Mouse (Mus musculus): Measurements from ENCODE around the gene Adam11.

Gene Adam11

DNA sequence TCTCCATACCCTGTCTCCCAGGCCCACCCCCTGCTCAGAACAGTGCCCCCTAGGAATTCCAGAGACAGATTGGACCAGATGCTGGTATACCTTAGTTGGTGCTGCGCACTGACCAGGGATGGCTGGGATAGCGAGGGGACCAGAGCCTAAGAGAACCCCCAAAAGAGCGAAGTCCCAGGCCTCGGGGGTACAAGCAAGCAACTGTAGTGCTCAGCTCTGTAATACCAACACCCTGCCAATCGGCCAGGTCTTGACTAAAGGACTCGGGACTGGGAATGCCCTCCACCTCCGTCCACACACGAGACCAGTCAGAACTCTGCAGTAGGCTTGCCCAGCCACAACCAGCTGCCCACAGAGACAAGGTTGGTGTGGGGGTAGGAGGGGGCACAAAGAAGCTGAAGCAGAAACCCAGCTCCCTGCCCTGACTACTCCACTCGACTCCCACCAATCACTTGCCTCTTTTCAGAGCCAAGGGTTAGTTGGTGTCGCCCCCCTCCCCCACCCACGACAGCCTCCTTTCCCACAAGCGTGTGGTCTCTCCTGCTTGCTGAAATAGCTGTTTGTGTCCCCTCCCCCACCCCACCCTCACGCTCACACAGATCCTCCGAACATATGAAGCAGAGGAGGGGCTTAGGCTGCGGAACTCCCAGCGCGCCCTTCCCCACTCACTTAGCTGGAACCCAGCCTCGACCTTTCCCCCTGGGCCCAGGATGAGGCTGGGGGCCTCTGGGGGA lies 7.5 kb upstream of the Adam11 start:
- no peak for DNase-seq (ENCODE audit: inconsistent ontology term)

DNA sequence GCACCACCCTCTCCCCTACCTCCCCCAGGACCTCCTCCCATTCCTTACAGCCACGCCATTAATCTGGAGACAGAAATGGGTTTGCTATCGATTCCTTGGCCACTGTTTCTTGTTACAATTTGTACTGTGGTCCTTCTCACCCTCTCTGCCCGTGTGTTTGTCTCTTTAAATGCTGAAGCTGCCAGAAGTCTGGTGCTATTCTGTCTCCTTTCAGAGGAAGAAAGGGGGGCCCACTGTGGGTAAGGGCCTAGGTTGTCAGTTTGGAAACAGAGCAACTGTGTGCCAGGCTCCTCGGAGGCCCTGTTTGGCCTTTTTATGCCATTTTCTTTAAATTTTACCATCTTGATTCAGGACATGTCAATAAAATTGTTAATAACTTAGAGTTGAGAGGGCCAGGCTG lies 6.8 kb upstream of the Adam11 start:
- no peak for DNase-seq (ENCODE audit: inconsistent ontology term)

DNA sequence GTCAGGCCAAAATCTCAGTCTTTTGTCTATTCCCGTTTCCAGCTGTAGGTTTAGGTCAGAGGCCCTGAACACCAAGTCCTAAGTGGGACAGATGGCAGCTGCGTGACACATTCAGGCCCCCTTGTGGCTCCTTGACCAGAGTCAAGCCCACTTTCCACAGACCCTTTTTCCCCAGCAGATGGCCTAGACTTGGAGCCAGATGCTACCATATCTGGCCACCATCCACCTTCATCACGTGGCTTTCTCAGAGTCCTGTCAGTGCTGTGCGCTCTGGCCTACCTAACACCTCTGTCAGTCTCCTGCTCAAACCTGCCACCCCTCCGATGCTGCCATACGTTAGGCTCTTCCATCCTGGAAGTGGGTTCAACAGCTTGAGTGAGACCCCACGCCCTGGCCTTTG lies 5.8 kb upstream of the Adam11 start:
- DNase-seq (ENCODE audit: inconsistent ontology term) = no peak

DNA sequence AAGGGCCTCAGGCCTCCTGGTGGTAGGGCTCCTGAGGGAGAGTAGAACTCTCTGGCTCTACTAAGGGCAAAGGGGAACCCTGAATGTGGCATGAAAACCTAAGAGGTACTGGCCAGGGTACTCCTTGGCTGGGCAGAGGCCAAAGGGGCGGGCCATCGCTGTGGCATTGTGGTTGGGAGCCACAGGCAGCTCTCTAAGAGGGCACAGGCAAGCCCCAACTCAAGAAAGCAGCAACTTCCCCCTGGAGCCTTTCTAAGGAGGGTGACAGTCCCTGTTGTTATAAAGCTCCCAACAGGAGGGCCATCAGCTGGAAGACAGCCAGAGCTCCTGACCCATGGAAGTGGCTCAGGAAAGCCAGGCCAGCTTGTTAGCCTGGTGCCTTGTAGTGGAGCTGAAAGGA lies 2.3 kb upstream of the Adam11 start:
- DNase-seq (ENCODE audit: inconsistent ontology term) = no peak

DNA sequence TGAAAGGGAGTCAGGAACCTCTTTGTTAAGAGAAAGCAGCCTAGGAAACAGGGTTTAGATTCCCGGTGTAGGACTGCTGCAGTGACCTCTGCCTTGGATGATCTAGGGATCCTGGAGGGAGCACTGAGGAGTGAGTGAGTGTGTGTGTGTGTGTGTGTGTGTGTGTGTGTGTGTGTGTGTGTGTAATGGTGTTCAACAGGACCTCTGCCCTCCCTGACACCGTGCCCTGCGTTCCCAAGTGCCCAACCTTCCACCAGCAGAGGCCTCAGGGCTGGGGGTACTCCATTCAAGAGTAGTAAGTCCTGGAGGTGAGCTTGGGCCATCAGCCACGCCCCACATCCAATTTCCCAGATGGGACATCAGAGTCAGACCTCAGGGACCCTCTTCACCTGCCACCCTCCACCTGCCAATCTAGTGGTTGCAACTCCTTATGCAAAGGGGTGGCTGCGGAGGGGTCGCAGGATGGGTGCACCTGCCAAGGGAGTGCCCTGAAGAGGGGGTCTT lies 382 bp upstream of the Adam11 start:
- DNase-seq (ENCODE audit: inconsistent ontology term) = no peak

DNA sequence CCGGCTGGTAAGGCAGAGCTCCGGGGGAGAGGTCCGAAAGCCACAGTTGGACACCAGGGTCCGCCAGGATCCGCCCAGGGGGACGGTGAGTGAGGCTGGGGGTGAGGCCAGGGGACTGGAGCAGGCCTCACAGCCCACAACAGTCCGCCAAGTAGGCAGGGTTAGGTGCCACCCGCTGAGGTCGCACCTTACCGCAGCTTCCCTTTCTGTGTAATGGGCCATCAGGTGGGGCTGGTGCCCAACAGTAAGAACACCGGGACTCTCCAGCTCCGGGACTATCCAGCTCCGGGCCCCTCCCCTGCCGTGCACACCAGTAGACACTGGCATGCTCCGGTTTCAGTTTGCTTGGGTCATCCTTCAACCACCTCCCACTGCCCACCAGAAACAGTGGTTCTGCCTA lies 1.0 kb downstream of the Adam11 start:
- no peak for DNase-seq (ENCODE audit: inconsistent ontology term)

DNA sequence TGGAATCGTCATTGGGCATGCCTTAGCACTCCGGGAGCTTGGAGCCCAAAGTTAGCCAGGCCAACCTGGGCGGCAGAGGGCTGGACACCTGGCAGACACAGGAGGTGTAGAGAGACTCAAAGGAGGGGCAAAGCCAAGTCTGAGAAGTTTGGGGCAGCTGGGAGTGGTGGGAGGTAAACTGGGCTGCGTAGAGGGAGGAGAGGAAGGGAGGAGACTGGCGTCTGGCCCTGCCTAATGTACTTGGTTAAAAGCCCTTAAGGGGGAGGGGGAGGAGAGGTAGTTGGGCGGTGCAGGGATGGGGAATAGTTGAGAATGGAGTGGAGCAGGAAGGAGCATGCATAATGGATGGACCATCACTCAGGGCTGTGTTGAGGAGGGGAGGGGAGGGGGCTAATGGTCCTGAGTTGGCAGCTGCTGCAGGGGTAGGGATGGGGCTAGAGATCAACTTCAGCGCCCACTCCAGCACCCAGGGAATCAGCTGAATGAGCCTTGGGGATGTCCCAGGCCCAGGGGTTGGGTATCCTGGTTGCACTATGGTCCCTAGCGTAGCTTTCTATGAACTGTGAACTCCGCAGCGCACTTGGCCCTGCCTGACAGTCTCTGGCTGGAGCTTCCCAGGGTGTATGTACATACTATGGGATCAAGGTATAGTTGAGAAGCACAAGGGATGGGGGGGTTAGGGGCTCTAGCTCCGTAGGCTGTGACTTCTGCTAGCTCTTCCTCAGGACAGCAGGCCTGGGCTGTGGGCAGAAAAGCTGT lies 1.9 kb downstream of the Adam11 start:
- DNase-seq (ENCODE audit: inconsistent ontology term) = no peak

DNA sequence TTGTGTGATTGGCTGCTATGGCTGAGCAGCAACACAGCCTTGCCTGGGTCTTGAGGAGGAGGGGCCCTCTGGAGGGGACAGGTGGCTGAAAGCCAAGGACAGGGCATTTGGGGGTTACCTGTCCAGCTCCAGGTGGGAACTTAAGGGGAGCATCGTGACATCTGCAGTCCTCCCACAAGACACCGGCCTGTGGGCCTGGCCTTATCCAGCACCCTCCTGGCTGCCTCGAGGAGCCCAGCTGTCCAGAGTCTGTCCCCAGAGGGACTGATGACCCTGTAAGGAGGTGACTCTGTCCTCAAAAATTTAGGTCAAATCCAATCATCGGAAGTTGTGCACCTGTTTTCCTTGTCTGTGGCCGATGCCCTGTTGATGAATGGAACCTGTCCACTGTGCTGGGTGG lies 4.2 kb downstream of the Adam11 start:
- DNase-seq (ENCODE audit: inconsistent ontology term) = no peak

DNA sequence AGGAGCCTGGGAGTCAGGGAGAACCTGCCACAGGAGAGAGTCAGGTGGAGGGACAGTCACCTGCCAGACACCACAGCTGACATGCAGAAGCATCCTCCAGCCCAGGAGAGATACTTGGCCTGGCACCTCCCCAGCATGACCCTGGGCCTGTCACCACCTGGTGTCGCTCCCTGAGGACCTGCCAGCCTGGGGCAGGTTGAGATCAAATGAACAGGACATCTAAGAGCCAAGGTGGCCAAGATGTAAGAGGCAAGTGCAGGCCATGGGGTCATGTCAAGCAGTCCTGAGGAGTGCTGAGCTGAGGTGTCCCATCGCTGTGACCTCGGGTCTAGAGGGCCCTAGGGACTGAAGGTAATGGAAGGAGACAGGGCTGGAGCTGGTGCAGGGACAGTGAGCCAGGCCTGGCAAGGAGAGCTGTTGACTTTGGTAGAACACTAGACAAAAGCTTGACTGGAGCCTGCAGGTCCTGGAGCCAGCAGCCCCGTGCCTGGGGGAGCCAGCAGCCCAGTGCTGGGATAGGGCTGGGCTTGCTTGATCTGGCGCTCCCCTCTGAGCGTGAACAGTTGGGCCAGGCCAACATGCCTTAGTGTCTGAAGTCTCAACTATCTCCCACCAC lies 5.9 kb downstream of the Adam11 start:
- DNase-seq (ENCODE audit: inconsistent ontology term) = no peak

DNA sequence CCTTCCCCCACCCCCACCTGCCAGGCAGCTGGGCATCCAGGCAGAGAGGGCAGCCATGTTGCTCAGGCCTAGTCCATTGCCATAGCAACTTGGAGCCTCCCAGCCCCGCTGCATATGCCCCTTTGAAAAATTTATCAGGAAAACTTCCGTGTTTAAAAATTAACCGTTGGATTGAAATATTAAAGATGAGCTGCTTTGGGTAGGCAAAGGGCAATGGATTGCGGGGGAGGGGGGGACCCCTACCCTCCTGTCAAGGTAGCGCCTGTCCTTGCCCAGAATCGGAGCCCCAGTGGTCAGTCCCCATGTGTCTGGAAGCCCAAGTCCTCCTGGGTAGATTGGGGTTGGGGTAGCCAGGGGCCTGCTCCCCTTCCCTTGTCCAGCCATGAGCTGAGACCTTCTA lies 7.9 kb downstream of the Adam11 start:
- no peak for DNase-seq (ENCODE audit: inconsistent ontology term)

DNA sequence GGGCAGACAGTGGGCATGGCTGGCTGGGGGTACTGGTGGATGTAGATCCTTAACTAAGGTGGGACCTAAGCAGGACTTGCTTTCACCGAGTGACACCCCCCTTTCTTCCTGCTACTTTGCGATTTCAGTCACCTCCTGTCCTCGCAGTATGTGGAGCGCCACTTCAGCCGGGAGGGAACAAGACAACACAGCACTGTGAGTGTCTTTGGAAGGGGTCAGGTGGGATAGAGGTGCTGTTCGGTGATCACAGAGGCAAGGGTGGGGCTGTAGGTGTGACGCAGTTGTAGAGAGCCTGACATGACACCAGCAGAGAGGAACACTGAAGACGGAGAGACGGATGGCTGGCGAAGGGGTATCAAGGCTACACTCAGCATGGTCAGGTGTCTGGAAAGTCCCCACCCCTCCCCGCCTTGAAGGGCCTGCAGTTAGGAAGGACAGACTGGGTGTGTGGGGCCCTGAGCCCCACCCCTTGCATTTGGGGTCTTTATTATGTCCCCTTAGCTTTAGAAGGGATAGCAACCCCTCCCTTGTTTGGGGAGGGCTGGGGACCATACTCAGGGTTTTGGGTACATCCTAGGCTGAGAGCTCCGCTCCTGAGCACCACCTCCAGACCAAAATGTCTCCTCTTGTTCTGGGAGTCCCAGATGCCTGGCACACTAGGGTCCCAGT lies 8.9 kb downstream of the Adam11 start:
- DNase-seq (ENCODE audit: inconsistent ontology term) = no peak

DNA sequence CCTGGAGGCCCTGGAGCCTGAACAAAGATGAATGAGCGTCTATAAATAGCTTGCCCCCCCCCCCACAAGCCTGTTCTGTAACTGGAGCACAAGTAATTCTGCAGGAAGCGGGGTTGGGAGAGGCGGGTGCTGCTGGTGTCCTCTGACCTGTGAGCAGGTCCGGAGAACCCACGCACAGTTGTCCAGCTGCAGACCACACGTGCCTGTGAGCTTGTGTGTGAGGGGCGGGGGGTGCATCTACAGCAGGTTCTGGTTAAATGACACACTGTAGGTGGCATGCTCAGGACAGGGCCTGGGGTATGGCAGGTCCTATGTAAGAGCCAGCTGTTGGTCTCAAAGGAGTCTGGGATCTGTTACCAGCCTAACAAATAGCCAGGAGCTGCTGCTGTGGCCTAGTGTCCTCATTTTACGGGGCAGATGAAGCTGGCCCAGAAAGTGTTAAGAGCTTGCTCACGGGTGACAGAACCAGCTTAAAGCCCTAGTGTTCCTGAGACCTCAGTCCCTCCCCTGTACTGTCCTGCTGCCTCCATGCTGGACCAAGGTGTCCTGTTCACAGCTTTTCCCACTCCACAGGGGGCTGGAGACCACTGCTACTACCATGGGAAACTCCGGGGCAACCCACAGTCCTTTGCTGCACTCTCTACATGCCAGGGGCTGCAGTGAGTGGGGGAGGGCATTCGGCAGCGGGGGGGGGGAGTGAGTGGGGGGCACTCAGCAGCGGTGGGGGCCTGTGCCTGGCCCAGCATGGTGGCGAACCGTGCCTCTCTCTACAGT lies 9.6 kb downstream of the Adam11 start:
- DNase-seq (ENCODE audit: inconsistent ontology term) = peak; percentile 88

DNA sequence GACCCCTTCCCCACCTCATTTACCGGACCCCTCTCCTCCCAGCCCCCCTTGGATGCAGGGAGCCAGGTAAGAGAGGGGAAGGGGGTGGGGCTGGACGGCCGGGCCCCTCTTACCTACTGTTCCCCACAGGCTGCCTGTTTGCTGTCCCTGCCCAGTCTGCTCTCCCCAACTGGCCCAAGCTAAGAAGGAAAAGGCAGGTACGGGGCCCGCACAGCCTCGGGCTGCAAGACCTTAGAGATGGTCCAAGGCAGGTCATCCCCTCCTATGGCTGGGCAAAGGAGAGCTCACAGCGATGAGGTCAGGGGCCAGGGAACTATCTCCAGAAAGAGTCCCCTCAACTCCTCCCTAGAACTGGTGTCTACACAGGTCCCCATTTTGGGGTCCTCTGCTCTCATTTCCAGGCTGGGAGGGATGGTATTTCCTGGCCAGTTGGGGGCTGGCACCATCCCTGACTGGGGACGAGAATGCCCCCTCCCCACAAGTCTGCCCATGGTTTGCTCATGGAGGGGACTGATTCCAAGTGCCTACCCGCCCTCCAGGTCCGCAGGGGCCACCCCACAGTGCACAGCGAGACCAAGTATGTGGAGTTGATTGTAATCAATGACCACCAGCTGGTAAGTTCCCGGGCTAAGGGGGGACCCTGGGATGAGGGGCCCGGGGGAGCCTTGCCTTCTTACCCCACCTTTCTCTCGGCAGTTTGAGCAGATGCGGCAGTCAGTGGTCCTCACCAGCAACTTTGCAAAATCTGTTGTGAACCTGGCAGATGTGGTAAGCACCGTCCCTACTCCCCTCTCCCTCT lies 10.9 kb downstream of the Adam11 start:
- DNase-seq (ENCODE audit: inconsistent ontology term) = no peak

DNA sequence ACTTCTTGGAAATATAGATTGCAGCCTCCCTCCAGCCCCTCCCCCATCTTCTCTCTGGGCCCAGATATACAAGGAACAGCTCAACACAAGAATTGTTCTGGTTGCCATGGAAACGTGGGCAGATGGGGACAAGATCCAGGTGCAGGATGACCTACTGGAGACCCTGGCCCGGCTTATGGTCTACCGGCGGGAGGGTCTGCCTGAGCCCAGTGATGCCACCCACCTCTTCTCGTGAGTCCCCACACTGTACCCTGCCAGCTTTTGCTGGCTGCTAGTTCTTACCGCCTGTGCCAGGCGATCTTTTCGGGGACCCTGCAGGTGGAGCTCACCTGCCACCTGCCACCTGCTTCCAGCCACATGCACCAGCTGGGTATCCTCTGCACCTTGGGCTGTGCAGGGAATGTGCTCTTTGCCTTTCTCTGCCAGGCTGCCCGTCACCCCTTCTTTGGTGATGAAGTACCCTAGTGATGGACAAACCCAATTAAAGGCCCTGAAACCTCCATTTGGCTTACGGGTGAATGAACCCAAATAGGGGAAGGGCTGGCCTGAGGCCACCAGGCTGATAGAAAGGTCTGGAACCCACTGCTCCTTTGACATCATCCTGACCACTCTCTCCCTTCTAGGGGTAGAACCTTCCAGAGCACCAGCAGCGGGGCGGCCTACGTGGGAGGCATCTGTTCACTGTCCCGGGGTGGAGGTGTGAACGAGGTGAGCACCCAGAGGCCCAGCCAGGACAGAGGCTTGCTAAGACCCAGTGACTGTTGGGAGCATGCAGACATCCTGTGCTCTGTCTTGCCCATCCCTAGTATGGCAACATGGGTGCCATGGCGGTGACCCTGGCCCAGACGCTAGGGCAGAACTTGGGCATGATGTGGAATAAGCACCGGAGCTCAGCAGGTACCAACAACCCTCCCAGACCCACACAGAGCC lies 11.8 kb downstream of the Adam11 start:
- no peak for DNase-seq (ENCODE audit: inconsistent ontology term)

DNA sequence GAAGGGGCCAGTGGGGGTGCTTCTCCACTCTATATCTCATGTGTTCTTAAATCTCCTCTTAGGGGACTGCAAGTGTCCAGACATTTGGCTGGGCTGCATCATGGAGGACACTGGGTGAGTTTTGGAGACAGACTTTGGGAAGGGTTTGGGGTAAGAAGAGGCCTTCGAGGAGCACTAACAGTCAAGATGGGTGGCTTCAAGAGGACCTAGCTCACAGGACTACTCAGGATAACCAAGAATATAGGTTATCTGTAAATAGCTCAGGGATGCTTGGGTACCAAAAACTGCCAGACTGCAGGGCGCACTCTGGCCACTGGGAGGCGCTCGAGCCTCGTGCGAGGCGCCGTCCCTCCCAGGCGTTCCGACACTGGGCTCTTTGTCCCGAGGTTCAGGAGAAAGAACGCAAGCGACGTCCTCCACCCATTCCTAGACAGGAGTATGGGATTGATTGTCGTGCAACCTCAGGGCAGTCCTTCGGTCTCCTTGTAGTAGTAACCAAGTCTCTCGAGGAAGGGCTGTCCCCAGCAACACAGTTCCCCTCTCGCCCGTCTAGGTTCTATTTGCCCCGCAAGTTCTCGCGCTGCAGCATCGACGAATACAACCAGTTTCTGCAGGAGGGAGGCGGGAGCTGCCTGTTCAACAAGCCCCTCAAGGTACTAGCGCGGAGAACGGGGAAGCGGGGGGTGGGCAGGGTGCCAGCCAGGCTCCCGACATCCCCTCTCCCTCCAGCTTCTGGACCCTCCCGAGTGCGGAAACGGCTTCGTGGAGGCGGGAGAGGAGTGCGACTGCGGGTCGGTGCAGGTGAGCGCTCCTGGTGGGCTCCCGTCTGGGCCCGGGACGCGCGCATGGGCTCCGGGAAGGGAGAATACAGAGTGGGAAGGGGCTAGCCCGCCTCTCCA lies 12.7 kb downstream of the Adam11 start:
- DNase-seq (ENCODE audit: inconsistent ontology term) = peak; percentile 78

DNA sequence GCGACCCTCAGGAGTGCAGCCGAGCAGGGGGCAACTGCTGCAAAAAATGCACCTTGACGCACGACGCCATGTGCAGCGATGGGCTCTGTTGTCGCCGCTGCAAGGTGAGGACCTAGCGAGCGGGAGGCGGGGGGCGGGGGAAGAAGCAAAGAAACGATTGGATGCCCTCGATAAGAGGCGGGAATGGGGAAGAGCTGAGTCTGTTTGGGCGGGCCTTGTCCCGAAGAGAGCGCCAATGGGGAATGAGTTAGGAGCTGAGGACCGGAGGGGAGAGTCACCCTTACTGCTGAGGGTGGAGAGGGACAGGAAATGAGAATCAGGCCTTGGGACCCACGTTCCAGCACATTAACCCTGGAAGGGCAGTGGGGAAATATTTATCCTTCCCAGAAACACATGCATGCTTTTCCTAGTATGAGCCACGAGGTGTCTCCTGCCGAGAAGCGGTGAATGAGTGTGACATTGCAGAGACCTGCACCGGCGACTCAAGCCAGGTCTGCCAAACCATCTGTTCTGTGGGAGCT lies 13.4 kb downstream of the Adam11 start:
- peak; percentile 93 for DNase-seq (ENCODE audit: inconsistent ontology term)

DNA sequence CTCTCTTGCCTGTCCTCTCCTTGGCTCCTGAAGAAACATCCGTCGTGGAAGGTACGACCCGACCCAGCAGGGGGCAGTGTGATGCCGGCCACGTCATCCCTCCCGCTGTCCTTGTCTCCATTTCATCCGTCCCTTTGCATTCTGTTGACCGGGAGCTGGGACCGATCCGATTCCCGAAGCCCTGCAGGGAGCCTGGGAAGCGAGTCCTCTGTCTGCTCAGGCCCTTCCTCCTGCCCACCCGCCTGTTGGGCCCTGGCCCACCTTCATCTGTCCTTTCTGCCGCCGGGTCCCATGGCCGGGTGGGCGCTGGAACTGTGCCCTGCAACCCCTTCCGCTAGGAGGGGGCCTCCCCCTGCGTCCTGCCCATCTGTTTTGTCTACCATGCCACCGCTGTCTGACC lies 16.4 kb downstream of the Adam11 start:
- peak; percentile 73 for DNase-seq (ENCODE audit: inconsistent ontology term)

DNA sequence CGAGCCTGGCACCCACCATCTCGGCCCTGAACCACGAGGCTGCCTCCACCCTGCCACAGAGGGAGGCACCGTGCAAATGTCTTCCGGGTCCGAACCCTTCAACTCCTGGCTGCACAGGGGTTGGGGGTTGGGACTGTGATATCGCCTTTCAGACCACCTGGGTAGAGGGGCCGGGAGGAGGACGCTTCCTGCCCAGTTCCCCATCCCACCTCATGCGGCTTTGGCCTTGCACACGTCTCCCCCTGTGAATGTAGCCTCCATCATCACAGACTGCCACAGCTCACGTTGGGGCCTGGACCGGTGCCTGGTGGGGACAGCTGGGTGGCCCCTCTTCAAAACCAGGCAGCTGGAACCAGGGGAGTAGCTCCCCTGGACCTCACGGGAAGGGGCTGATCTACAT lies 16.9 kb downstream of the Adam11 start:
- no peak for DNase-seq (ENCODE audit: inconsistent ontology term)

Measured in Muller cell, postnatal 12 days (primary cell).